Mouse (Mus musculus): Measurements from ENCODE around the gene 2700049A03Rik.

2700049A03Rik gene

DNA sequence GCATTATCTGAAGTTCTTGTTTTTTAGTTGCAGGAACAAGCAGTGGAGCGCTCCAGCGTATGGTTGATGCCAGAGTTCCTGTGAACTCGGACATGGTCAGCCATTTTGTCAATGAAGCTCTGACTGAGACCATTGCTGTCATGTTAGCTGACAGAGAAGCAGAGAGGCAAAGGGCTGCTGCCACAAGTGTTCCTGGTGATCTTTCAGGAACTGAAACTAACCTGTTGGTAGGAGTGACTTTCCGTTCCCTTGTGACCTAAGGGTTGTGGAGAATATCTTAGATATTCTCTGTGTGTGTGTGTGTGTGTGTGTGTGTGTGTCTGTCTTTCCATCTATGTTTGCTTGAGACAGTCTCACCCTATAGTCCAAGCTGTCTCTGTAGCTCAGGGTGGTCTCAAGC is 47.7 kb downstream of the 2700049A03Rik start:
- no peak for DNase-seq

DNA sequence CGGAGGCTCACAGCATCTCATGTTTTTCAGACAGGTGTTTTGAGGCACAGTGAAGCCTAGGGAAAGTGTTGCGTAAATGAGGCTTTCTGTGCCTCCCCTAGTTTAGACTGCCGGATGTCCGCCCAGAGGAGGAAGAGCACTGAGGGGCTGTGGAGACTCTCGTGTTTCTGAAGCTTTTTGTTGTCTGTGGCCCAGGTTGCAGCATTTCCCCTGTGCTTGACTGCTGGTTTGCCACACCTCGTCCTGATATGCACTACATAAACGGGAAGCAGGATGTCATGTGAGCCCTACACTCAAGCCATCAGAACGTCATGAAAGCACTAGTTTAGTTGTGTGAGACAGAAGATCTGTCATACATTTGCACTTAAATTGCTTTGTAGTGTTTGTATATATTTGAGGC is 56.1 kb downstream of the 2700049A03Rik start:
- DNase-seq = no peak

DNA sequence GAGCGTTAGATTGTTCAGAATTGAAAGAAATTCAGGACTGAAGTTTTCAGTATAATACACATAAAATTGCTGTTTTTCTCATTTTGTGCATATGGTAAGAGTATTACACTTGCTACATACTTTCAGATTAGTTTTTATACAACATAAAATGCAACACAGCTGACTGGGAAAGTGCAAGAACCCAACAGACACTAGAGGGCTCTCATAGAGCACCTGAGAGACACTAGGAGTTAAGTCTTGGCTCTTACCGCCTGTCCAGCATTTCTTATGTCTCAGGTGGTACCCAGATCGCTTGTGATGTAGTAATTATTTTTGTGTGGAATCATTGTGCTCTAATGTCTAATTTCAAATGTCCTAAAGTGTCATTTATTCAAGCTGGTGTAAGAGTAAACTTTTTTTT is 61.0 kb downstream of the 2700049A03Rik start:
- peak; percentile 19 for DNase-seq

DNA sequence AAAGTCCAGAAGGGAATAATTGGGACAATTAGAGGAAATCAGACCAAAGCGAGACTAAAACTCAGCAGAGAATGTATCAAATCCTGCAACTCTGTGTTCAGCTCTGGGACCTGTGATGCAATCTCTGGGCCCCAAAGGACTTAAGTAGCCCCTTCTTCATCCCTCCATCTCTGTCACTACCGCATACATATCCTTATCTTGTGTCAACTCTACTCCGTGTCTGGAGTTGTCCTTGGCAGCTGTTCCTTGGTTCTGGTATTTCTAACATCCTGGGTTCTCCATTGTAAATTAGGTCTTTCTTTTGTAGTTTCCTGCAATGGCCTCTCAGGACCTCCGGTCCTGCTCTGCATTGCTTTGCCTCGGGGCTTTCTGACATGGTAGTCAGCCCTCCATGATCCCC is 65.1 kb downstream of the 2700049A03Rik start:
- no peak for DNase-seq

DNA sequence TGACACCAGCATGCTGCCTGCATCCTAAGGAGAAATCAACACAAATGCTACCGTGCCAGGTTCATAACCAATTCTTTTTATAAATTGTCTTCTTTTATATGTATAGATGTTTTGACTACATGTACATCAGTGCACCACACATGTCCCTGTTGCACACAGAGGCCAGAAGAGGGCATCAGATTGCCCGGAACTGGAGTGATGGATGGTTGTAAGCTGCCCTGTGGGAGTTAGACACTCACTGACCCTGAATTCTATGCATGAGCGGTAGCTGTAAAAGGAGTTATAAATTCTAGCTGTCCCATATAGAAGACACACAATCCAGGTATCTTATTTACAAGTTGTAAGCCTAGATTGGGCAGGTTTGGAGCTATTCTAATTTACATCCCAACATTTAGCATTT is 67.7 kb downstream of the 2700049A03Rik start:
- DNase-seq = no peak

DNA sequence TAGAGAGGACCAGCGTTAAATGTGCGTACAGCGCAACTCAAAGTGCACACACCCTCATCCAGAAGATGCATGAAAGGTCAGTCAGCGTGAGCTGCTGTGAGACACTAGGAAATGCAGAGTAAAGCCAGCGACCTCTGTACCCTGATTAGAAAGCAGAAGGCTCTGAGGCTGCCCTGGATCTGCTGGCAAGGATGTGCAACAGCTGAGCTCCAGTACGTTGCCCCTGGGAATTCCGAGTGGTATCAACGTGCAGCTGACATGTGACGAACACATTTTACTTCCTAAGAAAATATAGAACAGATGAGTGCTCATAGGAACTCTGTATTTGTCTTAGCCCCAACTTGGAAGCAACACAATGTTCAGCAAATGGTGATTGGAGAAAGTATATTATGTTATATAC is 80.5 kb downstream of the 2700049A03Rik start:
- DNase-seq = no peak

DNA sequence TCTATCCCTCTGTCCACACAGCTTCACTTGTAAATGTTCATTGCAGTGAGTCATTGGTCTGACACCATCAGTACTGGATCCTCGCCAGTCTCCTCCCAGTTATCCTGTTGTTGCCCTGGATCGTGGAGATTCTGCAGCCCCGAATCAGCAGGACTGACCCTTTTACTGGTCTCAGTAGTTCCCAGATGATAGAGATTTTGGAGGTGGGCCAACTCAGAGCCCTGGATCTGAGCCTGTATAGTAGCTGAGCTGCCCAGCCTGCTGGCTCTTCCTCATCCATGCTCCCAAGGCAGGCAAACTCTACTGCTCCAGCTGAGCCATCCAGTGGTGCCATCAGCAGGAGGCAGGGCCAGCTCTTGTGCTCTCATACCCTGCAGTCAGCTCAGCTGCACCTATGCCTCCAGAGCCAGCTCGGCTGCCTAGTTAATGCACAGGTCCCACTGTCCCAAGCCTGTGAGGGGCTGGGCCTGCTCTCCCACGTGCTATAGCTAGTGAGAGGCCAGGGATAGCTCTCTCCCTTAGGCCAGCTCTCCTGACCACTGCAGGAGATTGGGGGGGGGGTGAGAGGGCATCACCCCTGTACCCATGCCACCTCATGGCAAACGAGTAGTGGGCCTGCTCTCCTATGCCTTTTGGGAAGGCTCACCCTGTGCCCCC is 81.3 kb downstream of the 2700049A03Rik start:
- peak; percentile 8 for DNase-seq

DNA sequence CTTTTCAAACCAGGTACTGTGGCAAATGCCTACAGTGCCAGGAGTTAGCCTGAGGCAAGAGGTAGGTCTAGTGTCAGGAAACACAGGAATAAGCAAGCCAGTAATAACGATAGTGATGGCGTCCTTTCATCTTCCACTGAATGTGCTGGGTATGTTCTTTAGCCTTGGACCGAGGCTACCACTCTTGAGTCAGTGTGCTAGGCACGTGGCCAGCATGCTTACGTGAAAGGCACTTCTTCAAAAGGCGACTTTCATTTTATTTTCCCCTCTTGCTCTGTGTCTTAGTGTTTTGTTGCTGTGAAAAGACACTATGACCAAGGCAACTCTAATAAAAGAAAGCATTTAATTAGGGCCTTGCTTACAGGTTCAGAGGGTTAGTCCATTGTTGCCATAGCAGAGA is 86.1 kb downstream of the 2700049A03Rik start:
- DNase-seq = no peak

DNA sequence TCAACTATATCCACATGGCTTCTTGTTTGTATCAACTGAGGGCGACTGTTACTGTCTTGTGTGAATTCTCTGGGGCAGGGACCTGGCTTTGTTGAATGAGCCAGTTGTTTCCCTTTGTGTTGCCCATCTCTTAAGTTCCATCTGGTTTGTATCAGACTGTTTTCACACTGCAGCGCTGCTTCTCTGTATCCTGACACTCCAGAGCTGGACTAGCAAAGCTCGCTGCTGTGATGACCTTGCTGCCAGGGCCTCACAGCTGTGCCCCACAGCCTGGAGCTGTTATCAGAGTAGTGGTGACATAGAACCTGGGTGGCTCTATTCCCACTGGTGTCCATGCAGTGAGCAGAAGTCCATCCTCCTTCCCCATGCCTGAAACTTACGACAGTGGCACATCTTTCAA is 91.1 kb downstream of the 2700049A03Rik start:
- DNase-seq = no peak

DNA sequence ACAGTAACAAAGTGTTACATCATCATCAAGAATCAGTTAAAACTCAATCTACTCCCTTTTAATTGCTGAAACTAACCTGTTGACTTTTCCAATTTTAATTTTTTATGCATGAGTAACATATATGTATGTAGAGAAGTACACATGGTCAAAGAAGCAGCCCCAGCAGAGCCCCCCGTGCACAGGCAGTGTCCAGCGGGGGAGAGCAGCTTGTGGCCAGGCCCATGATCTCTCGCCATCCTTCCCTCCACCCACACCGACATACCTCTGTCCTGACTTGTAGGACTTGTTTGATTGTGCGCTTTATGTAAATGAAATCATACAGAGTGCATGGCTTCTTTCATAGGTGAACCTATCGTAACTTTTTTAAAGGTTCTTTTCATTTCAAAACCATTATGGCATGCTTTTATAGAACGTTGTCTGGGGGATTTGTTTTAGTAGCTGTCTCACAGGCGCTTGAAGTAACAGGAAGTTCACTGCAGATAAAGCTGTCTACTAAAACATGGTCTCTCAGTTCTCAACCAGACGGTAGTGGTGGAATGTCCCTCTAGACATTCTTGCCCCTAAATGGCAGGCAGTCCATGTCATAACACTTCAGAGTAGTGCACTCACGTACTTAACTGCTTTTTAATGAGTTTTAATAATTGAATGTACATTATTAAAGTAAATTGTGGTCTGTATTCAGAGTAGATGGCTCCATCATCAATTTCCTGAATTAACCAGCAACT is 92.4 kb downstream of the 2700049A03Rik start:
- DNase-seq = no peak

DNA sequence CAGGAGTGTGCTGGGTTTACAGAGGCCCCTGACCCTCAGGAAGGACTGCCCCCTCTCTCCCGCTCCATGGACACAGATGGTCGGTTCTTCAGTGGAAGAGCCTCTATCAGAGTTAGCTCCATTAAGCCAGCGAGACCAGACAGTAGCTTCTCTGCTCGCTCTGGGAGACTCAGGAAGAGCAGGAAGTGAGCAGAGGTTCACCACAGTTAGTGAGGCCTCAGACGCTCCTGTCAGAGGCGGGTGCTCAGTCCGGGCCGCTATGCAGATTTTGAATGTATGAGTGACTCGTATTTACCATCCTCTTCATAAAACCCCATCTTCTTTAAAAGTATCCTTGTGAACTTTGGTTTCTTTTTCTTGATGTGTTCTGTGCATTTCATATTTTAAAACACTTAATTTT is 94.9 kb downstream of the 2700049A03Rik start:
- no peak for DNase-seq

DNA sequence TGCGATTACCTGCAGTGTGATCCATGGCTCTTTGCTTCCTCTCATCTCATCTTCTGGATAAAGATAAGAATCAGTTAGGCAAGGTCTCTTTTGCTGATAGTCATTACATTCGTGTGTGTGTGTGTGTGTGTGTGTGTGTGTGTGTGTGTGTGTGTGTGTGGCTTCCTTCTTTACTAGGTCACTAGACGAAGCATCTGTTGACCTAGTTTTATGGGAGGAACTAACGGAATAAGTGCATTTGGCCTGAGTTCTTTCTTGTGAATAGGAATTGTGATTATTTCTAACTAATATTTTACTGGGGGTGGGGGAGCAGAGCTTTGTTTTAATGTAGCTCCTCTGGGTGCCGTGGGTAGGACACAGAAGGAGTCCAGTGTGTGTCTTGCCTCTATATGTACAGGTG is 96.8 kb downstream of the 2700049A03Rik start:
- DNase-seq = no peak

DNA sequence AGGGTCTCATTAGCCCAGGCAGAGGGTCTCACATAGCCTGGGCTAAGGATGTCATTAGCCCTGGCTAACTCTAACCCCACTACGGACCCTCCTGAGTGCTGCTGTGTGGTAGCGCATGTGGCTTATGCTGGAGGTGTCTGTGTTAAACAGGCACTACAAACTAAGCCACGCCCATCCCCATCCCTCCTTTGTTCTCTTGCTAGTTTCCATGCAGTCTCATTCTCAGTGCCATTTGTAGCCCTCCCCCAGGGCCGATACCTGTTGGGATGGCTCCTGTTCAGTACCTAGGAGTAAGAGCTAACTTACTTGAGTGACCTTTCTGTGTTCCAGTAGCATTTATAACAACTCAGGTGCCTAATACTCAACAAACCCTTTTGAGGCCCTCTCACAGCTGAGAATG is 100.4 kb downstream of the 2700049A03Rik start:
- DNase-seq = no peak

DNA sequence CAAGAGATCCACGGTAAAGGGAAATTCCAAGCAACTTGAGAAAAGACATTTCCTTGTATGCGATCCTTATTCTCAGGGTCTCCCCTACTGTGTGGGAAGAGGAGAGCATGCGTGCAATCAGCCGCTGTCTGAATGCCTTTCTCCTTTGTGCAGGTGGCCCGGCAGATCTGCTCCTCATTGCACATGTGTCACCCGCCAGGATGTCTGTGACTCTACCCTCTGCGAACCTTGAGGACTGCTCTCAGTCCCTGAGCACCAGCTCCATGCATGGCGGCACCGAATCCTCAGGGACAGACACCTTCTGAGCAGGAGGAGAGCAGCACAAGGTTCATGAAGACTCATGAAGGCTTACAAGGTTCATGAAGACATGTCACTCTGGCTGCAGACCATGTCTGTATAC is 106.1 kb downstream of the 2700049A03Rik start:
- DNase-seq = no peak

DNA sequence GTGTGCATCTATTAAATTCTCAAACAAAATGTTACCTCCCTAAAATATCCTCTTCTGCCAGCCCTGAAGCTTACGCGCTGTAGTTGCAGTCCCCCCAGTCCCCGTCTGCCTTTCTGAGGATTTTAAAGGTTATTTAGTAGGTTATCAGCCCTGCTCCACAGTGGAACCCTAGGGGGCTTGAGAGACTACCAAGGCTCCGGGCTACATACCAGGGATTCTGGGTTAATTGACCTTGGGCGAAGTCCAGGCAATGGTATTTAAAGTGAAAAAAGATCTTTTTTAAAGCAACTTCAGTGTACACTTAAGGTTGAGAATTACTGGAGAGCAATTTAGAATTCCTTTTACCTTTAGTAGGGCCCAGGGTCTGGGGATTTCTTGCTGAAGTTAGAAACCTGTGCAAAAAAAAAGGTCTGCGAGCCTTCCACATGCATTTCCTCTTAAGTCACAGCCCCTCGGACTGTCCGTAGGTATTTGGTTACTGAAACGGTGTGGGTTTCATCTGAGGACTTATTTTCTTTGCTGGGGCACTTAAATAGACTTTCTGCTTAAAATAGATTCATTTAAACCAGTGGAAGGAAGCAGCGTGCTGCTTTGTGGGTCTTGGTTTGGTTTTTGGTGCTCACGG is 108.2 kb downstream of the 2700049A03Rik start:
- DNase-seq = no peak

DNA sequence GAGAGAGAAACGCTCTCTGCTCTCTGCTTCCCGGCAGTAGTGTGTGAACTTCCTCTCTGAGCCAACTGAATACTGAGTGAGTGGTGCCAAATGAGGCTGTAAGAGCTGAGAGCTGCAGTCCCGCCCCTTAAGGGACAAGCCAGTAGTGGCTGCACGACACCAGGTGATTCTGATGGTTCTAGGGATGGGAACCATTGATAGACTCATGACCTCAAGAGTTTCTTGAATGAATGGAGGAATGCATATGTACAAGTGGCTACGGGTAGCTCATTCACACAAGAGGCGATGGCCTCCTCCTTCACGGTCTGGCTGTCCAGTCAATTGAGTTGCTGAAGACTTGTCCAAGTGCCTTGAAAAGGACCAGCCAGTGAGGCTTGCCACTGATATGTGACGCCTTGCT is 110.5 kb downstream of the 2700049A03Rik start:
- no peak for DNase-seq

DNA sequence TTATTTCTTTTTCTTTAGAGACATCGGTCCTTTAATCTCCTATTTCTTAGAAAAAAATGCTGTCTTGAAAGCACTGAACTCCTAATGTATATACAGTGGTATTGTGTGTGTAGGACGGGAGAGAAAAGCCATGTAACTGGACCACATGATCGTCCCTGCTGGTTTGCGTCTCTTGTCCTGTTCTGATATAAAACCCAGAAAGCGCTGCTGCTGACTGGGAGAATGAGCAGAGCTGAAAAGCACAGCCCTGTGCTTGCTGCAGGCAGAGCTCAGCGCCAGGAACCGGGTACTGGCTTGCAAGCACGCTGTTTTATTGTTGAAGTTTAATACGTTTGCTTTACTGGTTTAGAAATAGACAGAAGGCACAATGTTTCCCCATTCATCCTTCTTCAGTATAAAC is 112.7 kb downstream of the 2700049A03Rik start:
- no peak for DNase-seq

DNA sequence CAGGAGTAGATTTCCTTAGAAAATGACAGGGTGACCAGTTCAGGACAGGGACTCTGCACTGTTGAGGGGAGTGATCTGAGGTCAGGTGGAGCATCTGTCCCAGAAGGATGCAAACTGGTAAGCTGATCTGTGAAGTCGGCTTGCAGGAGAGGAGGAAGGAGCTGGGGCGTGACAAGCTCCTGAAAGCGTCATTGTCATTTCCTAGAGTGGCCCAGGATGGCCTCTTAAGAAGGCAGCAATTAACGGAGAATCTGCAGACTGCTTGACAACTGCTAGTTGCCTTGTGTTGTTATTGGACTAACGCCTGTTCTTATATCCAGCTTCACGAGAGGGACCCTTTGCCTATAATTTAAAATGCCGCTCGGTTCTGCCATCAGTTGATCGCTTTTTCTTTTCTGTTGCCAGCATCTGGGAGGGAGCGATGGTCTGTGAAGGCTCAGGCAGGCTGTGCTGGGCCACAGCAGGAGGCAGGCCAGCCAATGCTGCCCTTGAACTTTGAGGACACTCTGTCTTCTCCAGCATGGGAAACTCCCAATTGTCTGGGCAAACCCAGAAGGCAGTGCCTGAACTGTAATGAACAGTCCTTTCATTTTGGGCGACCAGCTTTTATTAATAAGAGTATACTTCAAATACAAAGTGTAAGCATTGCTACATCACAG is 116.0 kb downstream of the 2700049A03Rik start:
- DNase-seq = no peak

DNA sequence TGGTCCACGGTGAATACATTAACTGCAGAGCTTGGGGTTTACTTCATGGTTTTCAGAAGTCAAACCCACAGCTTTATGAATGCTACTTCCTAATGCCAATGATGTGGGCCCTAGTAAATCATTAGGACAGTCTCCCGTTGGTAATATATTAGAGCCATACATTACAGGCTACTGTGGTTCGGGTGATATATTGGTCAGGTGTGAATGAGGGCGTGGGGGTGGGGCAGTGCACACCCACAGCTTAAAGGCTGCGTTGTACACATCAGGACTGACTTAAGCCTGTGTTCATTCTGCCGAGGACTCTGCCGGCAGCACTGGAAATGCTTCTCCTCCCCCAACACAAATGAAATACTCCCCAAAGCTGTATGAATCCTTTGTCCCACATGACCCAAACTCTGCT is 118.1 kb downstream of the 2700049A03Rik start:
- no peak for DNase-seq

DNA sequence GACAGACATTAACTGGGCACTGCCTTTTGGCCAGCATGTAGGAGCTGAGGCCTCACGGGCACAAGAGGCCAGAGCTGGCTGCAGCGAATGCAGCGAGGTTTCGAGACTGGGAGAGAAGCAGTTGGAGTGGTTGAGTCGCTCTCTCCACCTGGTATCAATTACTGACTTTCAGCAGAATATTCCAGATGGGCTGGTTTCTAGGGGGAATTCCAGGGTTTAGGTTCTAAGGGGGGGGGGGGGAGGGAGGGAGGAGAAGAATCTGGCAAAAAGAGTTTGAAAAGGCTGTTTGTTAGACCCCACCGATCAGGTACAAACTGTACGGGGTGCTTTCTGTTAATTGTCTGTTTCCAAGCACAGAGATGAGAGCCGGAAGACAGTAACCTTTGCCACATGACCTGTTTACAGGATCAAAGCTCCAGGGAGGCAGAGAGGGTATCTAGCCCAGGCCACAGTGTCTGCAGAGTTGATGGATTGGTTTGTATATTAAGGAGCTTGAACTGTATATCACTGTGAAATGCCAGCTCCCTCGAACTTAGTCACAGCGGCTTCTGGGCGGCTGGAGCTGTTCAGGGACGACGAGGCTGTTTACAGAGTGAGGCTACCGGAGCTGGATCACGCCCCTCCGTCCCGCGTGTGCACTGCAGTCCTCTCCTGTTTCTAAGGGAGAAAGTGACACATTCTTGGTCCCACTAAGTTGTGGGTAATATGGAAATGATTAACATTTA is 121.7 kb downstream of the 2700049A03Rik start:
- no peak for DNase-seq

DNA sequence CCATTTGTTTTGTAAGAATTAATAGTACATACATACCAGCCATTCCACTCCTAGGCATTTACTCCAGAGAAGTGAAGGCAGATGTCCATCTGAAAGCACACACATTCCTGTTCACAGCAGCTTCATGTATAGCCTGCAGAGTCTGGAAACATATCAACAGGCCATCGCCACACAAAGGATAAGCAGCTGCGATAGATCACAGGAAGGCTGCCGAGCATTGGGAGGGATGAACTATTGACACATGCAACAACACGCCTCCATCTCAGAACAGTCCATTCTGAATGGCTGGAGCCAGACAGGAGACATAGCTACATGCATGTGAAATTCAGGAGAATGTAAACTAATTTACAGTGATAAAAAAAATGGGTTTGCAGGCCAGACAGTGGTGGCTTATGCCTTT is 127.6 kb downstream of the 2700049A03Rik start:
- DNase-seq = no peak

DNA sequence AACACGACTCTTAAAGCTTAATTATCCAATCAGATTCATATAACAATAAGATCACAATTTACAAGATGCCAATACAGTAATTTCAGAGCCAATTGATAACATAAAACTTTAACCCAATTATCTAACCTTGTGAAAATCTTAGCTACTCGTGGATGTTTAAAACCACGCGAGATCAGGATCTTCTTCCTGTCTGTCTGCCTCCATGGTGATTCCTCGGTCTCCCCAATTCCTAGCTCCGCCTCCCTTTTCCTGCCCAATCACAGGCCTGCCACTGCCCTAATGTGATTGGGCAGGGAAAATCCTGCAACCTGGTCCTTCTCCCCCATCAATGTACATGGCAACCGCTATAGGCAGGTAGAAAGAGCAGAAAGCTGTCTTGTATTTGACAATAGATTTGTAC is 132.7 kb downstream of the 2700049A03Rik start:
- DNase-seq = no peak

DNA sequence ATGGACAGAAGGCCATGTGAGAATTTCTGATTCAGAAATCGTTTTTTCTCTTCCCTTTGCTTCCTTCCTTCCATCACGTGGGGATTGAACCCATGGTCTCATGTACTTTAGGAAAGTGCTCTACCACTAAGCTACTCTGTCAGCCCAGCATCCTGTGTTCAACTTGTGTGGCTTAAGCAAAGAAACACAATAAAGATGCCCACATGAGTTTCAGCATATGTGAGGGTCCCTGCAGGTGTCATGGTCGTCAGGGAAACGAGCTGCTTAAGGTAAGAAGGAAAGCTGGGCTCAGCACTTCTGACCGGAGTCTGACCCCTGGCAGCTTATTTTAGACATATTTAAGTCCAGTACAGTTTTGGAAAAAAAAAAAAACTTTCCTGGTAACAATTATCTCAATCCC is 134.5 kb downstream of the 2700049A03Rik start:
- no peak for DNase-seq
